Mouse (Mus musculus) olfactory bulb, adult 2 months (tissue): ENCODE results near the gene 1810046K07Rik. TPM values are rescaled to one million over a fixed set of nuclear protein-coding genes. Genes with fewer than 3 reads are reported as not detected.

Experiments used
- H3K27ac ChIP-seq: fragments of 200-500 bp; 2 replicates; pipeline ENCODE4 v1.5.1; 2012; ENCODE audit warnings: low read depth, low read length; ENCODE audit not compliant: insufficient read depth
- H3K4me1 ChIP-seq: fragments of 200-500 bp; 2 replicates; pipeline ENCODE4 v1.6.1; 2012; ENCODE audit warnings: low read length; ENCODE audit not compliant: control insufficient read depth, insufficient read depth
- H3K4me3 ChIP-seq: fragments of 200-500 bp; 2 replicates; pipeline ENCODE4 v1.5.1; 2012; ENCODE audit warnings: mild to moderate bottlenecking, low read depth, low read length, moderate library complexity; ENCODE audit not compliant: insufficient read depth
- CTCF ChIP-seq: fragments of 200-500 bp; IDR thresholded peaks from 2 replicates; pipeline ENCODE4 v1.5.1; 2012; ENCODE audit warnings: low read depth, mild to moderate bottlenecking, low read length, moderate library complexity; ENCODE audit not compliant: insufficient read depth
- POLR2A ChIP-seq: fragments of 200-500 bp; IDR thresholded peaks from 2 replicates; pipeline ENCODE4 v1.6.1; 2012; ENCODE audit warnings: mild to moderate bottlenecking, low read depth, low read length, moderate library complexity; ENCODE audit not compliant: insufficient read depth
- WGBS: fragments of 180-500 bp; shearing (Covaris S2); methylation state at CpG from one replicate; pipeline ENCODE4 v1.1.7; 2018; 5-methylcytosine and 5-hydroxymethylcytosine counted together
- polyA plus RNA-seq: library from polyadenylated mRNA; stranded (reverse); fragments of >200 nt; gene quantifications from 2 replicates; pipeline ENCODE4 v1.2.4, GENCODE M21; 2012; ENCODE audit warnings: low replicate concordance; ENCODE audit not compliant: missing spikeins, insufficient read depth, insufficient read length

Gene 1810046K07Rik
- polyA plus RNA-seq, 1 experiment: not detected

DNA sequence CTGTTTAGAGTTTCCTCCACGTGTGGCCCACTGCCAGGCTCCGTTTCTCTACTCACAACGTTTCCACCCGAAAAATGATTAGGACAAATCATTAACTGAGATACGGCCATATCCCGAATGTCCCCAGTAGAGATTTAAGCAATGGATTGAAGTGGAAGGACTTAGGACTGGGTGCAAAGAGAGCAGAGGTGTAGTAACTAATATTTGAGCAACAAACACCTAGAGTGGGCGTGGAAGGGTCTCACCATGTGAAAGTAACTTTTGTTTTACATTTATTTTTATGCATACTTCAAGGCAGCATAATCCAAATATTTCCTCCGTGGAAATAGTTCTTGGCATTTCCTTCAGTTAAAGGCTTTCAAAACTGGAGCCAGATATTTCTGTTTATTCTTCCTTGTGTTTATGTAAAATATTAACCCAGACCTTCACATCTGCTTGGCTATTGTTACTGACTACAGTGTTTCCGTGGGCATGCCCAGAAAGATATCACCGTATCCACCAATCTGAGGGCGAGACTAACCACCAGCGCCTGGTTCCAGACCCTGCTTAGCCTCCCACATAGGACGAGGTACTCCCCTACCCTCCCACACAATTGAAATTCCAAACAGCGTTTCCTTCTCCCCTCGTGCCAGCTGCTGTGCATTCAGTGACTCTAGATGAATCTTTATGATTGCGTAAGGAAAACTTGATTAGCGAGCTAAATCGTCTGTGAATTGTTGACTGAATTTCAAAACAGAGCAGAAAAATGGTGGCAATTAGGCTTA, 16.0 kb downstream of the 1810046K07Rik start:
- H3K27ac ChIP-seq: no peak overlapping the region
- no peak overlapping the region for H3K4me3 ChIP-seq
- 56% methylated on average over 18 of the region's 18 CpGs for WGBS
- TF ChIP-seq CTCF (no peak), POLR2A (no peak)
- H3K4me1 ChIP-seq: no peaks in the 10 kb centered on the region

DNA sequence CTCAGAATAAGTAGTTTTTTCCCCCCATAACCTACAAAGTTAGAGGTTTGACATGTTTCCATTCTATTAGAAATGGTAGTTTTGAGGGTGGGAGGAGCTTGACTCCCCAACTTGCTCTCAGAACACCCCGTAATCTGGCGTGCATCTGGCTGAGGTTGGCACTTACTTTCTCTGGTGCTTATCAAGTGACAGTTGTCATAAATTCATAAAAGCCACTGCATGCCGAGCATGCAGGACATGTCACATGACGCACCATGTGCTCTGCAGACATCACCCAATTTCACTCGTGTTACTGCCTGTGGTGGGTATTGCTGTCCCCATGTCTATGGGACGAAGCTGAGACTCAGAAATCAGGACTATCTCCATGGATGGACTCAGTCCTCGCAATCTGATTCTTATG, 18.2 kb downstream of the 1810046K07Rik start:
- no peak overlapping the region for H3K4me3 ChIP-seq
- H3K4me1 ChIP-seq: no peaks in the 10 kb centered on the region
- TF ChIP-seq POLR2A (no peak), CTCF (no peak)
- WGBS: 93% methylated on average over 7 of the region's 7 CpGs
- no peak overlapping the region for H3K27ac ChIP-seq

GRCm38 (mm10) chr9:51306351-51306750, 22.4 kb downstream of the 1810046K07Rik start:
- WGBS: 76% methylated on average over 3 of the region's 3 CpGs
- Histone ChIP-seq H3K4me1 (no peaks in the 10 kb centered on the region), H3K4me3 (no peak overlapping the region), H3K27ac (no peak overlapping the region)
- TF ChIP-seq CTCF (no peak), POLR2A (no peak)

GRCm38 (mm10) chr9:51305146-51305545, 23.6 kb downstream of the 1810046K07Rik start:
- H3K4me1 ChIP-seq: no peaks in the 10 kb centered on the region
- TF ChIP-seq CTCF (no peak), POLR2A (no peak)
- WGBS: 76% methylated on average over 3 of the region's 3 CpGs
- no peak overlapping the region for H3K4me3 ChIP-seq
- H3K27ac ChIP-seq: no peak overlapping the region

- WGBS: 79% methylated on average over 5 of the region's 5 CpGs
- H3K27ac ChIP-seq: no peak overlapping the region
- TF ChIP-seq CTCF (no peak), POLR2A (no peak)
Measured at GRCm38 (mm10) chr9:51303980-51304379, 24.7 kb downstream of the 1810046K07Rik start.

DNA sequence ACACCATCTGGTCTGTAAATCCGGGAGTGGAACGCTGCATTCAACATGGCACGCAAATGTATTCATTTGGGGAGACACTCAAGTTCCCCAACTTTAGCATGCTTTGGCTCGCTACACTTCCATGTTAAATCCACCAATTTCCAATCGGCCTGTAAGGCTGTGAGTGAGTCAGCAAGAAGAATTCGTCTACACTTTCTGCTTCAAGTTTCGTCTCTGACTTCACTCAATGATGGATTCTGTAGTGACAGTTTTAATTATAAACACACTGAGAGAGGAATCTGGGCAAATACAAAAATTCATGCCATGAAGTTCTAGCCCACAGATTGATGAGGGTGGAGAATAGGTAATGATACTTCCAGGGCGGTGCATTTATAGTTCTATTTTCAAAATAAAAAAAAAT, 35.2 kb downstream of the 1810046K07Rik start:
- 76% methylated on average over 8 of the region's 8 CpGs for whole genome bisulfite sequencing
- H3K4me3 ChIP-seq: no peak overlapping the region
- no peaks in the 10 kb centered on the region for H3K4me1 ChIP-seq
- no peak for TF ChIP-seq CTCF
- TF ChIP-seq POLR2A: no peak
- H3K27ac ChIP-seq: no peak overlapping the region

More at GRCm38 (mm10) chr9:51303980-51304379, 24.7 kb downstream of the 1810046K07Rik start:
- no peak overlapping the region for H3K4me3 ChIP-seq
- no peaks in the 10 kb centered on the region for H3K4me1 ChIP-seq

GRCm38 (mm10) chr9:51292674-51293073, 36.0 kb downstream of the 1810046K07Rik start:
- TF ChIP-seq POLR2A (no peak), CTCF (no peak)
- H3K4me3 ChIP-seq: no peak overlapping the region
- H3K27ac ChIP-seq: no peak overlapping the region
- H3K4me1 ChIP-seq: peaks cover 3% of the 10 kb centered on the region; the same call in 1 of the 2 replicates
- 28% methylated on average over 4 of the region's 4 CpGs for WGBS

- TF ChIP-seq CTCF (no peak), POLR2A (no peak)
- 78% methylated on average over 4 of the region's 4 CpGs for WGBS
Measured at GRCm38 (mm10) chr9:51290980-51291379, 37.7 kb downstream of the 1810046K07Rik start.

DNA sequence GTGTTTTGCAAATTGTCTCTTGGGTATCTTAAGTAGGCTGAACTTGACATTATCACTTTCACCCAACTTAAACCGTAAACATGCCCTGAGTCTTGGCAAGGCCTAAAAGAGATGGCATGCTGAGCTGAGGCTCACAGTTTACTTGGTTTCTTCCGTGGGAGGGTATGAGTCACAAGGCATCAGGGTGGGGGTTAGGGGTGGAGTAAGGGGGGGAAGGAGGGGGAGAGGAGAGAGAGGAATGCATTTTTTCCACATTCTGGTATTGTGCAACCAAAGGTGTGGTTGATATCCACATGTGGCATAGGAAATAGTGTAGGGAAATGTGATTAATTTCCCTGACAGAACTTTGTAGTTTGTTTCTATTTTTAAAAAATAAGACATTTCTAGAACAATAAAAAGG, 42.6 kb downstream of the 1810046K07Rik start:
- 21% methylated on average over 2 of the region's 2 CpGs for WGBS
- no peak overlapping the region for H3K4me3 ChIP-seq
- TF ChIP-seq CTCF (no peak), POLR2A (no peak)
- no peak overlapping the region for H3K27ac ChIP-seq
- H3K4me1 ChIP-seq: peaks cover 3% of the 10 kb centered on the region; the same call in 1 of the 2 replicates

More at GRCm38 (mm10) chr9:51290980-51291379, 37.7 kb downstream of the 1810046K07Rik start:
- Histone ChIP-seq H3K4me3 (no peak overlapping the region), H3K27ac (no peak overlapping the region), H3K4me1 (peaks cover 3% of the 10 kb centered on the region; the same call in 1 of the 2 replicates)
